Mouse (Mus musculus) limb, embryonic 14.5 days (tissue): ENCODE data around the gene Bhlha15. TPM values are rescaled to one million over a fixed set of nuclear protein-coding genes. Genes with fewer than 3 reads are reported as not detected.

Experiments used
- ATAC-seq: fragments of 200-750 bp; cut with Nextera tagmentation; 2 replicates; pipeline ENCODE4 v1.8.0; 2017; ENCODE audit warnings: low read depth, moderate number of reproducible peaks, moderate TSS enrichment; ENCODE audit not compliant: low FRiP score
- DNase-seq: peaks from one replicate; pipeline ENCODE4 v3.0.0-alpha.2; 2015; ENCODE audit warnings: low spot score
- H3K27ac ChIP-seq: fragments of 300-500 bp; sonication (generic); replicated peaks from 2 replicates; pipeline ENCODE4 v1.5.1; 2014; ENCODE audit warnings: low read depth, mild to moderate bottlenecking, low read length, moderate library complexity, mixed read lengths
- H3K27me3 ChIP-seq: fragments of 300-500 bp; sonication (generic); 2 replicates; pipeline ENCODE4 v1.6.1; 2014; ENCODE audit warnings: low read length, mixed read lengths; ENCODE audit not compliant: control insufficient read depth, insufficient read depth
- H3K36me3 ChIP-seq: fragments of 300-500 bp; sonication (generic); 2 replicates; pipeline ENCODE4 v1.6.1; 2014; ENCODE audit warnings: mild to moderate bottlenecking, low read length, moderate library complexity, mixed read lengths; ENCODE audit not compliant: control insufficient read depth, insufficient read depth
- H3K4me1 ChIP-seq: fragments of 300-500 bp; sonication (generic); 2 replicates; pipeline ENCODE4 v1.6.1; 2014; ENCODE audit warnings: antibody characterized with exemption, low read length, mixed read lengths; ENCODE audit not compliant: control insufficient read depth, insufficient read depth
- H3K4me2 ChIP-seq: fragments of 300-500 bp; sonication (generic); replicated peaks from 2 replicates; pipeline ENCODE4 v1.6.1; 2014; ENCODE audit warnings: low read depth, mild to moderate bottlenecking, low read length, moderate library complexity; ENCODE audit not compliant: severe bottlenecking
- H3K4me3 ChIP-seq: fragments of 300-500 bp; sonication (generic); replicated peaks from 2 replicates; pipeline ENCODE4 v1.5.1; 2014; ENCODE audit warnings: low read length
- H3K9ac ChIP-seq: fragments of 300-500 bp; sonication (generic); 2 replicates; pipeline ENCODE4 v1.6.1; 2014; ENCODE audit warnings: mild to moderate bottlenecking, low read depth, low read length, moderate library complexity; ENCODE audit not compliant: severe bottlenecking
- H3K9me3 ChIP-seq: fragments of 300-500 bp; sonication (generic); 2 replicates; pipeline ENCODE4 v1.6.1; 2016; ENCODE audit warnings: low read length; ENCODE audit not compliant: control insufficient read depth
- POLR2A ChIP-seq: fragments of 200-500 bp; IDR thresholded peaks from 2 replicates; pipeline ENCODE4 v1.8.0; 2012; ENCODE audit warnings: inconsistent platforms, mild to moderate bottlenecking, moderate library complexity, borderline replicate concordance; ENCODE audit not compliant: insufficient read depth, insufficient read length; ENCODE audit errors: extremely low read depth
- WGBS: fragments of 180-500 bp; shearing (Covaris S2); extraction: QIAGEN DNeasy Blood & Tissue Kit; methylation state at CpG from one replicate; pipeline ENCODE4 v1.1.7; 2014; 5-methylcytosine and 5-hydroxymethylcytosine counted together
- polyA plus RNA-seq, 2 experiments: library from polyadenylated mRNA; depleted of rRNA in 1 of 2; stranded (reverse) in 1 of 2; unstranded in 1 of 2; fragments of >200 nt; fragmentation: Nextera tagmentation in 1 of 2; extraction: Ambion mirVana in 1 of 2; gene quantifications; 2 replicates each; pipeline versions ENCODE4 v1.2.1 to v1.2.3; 2012 to 2014

Bhlha15 gene
- polyA plus RNA-seq, 2 experiments, result 0.22 to 0.23 TPM

DNA sequence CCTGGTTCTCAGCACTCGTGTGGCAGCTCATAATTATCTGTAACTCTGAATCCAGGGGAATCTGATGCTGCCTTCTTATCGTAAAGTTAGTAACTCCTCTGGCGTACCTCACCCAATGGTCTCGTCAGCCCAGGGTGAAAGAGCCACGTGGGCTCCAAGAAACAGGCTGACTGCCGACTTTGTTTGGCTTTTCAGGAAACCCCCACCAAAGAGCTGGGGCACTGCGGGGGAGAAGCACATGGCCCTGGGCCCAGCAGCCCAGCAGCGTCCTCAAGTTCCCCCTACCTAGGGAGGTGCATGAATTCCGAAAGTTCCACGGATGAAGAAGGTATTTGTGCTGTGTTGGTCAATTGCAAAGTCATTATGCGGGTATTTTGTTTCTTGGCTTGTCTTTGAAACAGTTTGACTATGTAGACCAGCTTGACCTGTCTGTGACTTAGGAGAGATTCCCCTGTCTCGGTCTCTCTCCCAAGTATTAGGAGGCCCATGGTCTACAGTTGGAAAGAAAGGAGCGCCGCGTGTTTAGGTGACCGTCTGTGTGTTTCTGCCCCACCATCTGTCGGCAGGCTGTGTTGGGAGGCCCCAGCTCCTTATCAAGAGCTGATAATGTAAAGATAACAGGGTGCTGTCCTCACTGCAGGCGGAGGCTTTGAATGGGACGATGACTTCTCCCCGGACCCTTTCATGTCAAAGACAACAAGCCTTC lies 7.4 kb upstream of the Bhlha15 start:
- no peak overlapping the region for H3K4me2 ChIP-seq
- H3K27ac ChIP-seq, result no peak overlapping the region
- no peaks in the 10 kb centered on the region for H3K27me3 ChIP-seq
- no peak overlapping the region for H3K9ac ChIP-seq
- no peak overlapping the region for H3K4me3 ChIP-seq
- ATAC-seq (no peak), DNase-seq (no peak)
- H3K4me1 ChIP-seq, result peaks cover 4% of the 10 kb centered on the region; the same call in 1 of the 2 replicates
- H3K9me3 ChIP-seq, result no peaks in the 10 kb centered on the region
- WGBS, result 65% methylated on average over 20 of the region's 20 CpGs
- no peak for TF ChIP-seq POLR2A
- H3K36me3 ChIP-seq, result peaks cover 21% of the 10 kb centered on the region

DNA sequence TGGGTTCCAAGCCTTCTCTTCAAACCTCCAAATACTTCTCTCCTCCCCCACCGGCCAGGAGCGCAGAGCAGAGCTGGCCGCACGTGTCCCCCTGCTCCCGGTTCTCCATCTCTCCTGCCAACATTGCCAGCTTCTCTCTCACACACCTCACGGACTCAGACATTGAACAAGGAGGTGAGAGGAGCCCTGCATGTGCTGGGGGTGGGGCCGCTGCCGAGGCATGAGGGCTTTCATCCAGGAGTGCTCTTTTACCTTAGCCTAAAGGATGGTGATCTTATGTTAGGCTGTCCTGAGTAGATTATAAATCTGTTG lies 6.9 kb upstream of the Bhlha15 start:
- no peak for TF ChIP-seq POLR2A
- peaks cover 21% of the 10 kb centered on the region for H3K36me3 ChIP-seq
- no peak for DNase-seq

DNA sequence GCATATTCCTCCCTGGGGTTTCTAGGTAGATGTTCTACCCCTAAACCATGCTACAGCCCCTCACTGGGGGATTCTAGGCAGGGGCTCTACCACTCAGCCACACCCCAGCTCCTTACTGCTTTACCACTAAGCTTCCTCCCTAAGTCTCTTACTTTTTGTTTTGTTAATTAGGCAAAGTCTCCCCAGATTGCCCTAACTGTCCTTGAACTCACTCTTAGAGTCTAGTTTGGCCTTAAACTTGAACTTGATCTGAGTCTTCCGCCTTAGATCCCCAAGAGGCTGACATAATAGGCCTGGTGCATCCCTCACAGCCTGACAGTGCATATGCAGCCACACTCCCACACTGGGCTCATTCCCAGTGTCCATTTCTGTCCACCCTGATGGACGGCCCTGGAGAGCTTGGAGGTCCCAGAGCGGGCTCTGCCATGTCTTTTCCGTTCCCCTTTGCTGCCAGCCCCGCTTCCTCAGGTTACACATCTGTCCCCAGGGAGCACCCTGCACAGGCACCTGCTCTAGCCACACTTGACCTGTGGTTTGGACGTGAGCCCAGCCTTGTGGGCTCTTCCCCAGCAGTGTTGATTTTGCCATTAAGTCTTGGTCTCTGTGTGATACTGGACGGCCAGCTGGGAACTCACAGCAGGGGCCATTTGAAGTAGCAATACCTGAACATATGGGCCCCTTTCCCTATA lies 6.3 kb upstream of the Bhlha15 start:
- H3K4me1 ChIP-seq, result peaks cover 4% of the 10 kb centered on the region; the same call in 1 of the 2 replicates
- H3K4me2 ChIP-seq, result no peak overlapping the region
- no peak overlapping the region for H3K4me3 ChIP-seq
- DNase-seq (no peak), ATAC-seq (no peak)
- no peaks in the 10 kb centered on the region for H3K27me3 ChIP-seq
- H3K9ac ChIP-seq, result no peak overlapping the region
- peaks cover 24% of the 10 kb centered on the region for H3K36me3 ChIP-seq
- H3K27ac ChIP-seq, result no peak overlapping the region
- TF ChIP-seq POLR2A, result no peak
- no peaks in the 10 kb centered on the region for H3K9me3 ChIP-seq
- 70% methylated on average over 7 of the region's 7 CpGs for WGBS

More for the DNA sequence above, 6.9 kb upstream of the Bhlha15 start:
- ATAC-seq, result no peak
- Histone ChIP-seq H3K27me3 (no peaks in the 10 kb centered on the region), H3K4me1 (peaks cover 4% of the 10 kb centered on the region; the same call in 1 of the 2 replicates), H3K4me2 (no peak overlapping the region), H3K9ac (no peak overlapping the region), H3K4me3 (no peak overlapping the region), H3K27ac (no peak overlapping the region), H3K9me3 (no peaks in the 10 kb centered on the region)
- 79% methylated on average over 8 of the region's 8 CpGs for WGBS

DNA sequence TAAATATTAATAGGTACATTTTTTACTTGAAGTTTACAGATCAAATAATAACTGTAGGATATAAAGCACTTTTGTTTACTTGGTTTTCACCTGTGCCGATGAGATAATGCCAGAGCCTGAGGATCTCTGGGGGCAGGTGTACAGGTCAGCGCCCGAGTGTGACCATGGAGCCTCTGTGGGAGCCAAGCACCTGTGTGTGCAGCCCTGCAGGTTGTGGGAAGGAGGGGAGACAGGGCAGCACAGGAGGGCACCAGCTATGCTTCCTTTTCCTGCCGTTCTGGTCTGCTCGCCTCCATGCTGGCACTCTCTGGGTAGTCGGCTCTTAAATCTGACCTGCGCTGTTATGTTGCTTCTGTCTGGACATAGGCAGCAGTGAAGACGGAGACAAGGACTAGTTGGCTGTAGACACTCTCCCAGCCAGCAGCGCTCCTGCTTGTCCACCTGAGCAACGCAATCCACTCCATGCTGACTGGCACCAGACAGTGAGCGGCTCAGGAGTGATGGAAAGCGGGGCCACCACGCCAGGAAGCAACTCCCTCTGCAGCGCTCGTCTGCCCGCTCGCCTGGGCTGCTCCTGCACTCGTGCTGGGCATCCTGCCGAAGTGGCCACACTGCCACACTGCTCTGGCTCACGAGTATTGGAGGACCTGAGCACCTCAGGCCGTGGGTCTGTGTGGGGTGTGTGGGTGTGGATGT lies 5.6 kb upstream of the Bhlha15 start:
- no peak for TF ChIP-seq POLR2A
- H3K9me3 ChIP-seq, result no peaks in the 10 kb centered on the region
- 91% methylated on average over 21 of the region's 21 CpGs for WGBS
- no peak overlapping the region for H3K9ac ChIP-seq
- H3K27ac ChIP-seq, result no peak overlapping the region
- no peak overlapping the region for H3K4me2 ChIP-seq
- ATAC-seq (no peak), DNase-seq (no peak)
- H3K36me3 ChIP-seq, result peaks cover 24% of the 10 kb centered on the region
- H3K4me1 ChIP-seq, result peaks cover 4% of the 10 kb centered on the region; the same call in 1 of the 2 replicates
- no peak overlapping the region for H3K4me3 ChIP-seq
- H3K27me3 ChIP-seq, result no peaks in the 10 kb centered on the region

DNA sequence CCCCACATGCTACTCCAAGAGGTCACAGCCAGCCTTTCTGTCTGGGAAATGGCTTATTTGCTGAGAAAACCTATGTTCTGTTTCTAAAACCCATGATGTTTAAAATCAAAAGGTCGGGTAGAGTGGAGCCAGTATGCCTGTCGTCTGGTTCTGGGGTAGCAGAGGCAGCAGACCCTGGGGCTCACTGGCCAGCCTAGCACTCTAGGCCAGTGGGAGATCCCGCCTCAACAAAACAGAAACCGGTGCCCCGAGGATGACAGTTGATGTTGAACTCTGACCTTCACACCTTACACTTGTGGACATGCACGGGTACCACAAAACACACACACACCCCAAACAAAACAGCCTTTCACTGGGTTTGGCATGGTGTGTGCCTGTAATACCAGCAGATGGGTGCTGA lies 1.7 kb upstream of the Bhlha15 start:
- ATAC-seq (no peak), DNase-seq (no peak)
- Histone ChIP-seq H3K36me3 (peaks cover 24% of the 10 kb centered on the region), H3K9ac (no peak overlapping the region), H3K9me3 (no peaks in the 10 kb centered on the region), H3K27me3 (no peaks in the 10 kb centered on the region), H3K4me1 (peaks cover 12% of the 10 kb centered on the region; the same call in 1 of the 2 replicates), H3K27ac (no peak overlapping the region), H3K4me2 (no peak overlapping the region), H3K4me3 (no peak overlapping the region)
- 80% methylated on average over 6 of the region's 6 CpGs for WGBS
- no peak for TF ChIP-seq POLR2A
